Mouse (Mus musculus) CH12.LX (cell line): ENCODE data around the gene Hs3st3a1. TPM values are rescaled to one million over a fixed set of nuclear protein-coding genes. Genes with fewer than 3 reads are reported as not detected.

Experiments used
- DNase-seq: peaks from one replicate; pipeline ENCODE4 v3.0.0-alpha.2; 2013; ENCODE audit errors: extremely low read depth
- H3K27ac ChIP-seq: 2 replicates; pipeline ENCODE4 v1.5.1; 2012; ENCODE audit warnings: low read depth, mild to moderate bottlenecking, control low read depth, moderate library complexity; ENCODE audit not compliant: insufficient read depth
- H3K27me3 ChIP-seq: replicated peaks from 2 replicates; pipeline ENCODE3; 2012; ENCODE audit warnings: inconsistent platforms
- H3K36me3 ChIP-seq, 2 experiments: replicated peaks in 1 of 2; 2 replicates each; pipeline versions ENCODE3 to v1.6.1; 2012; ENCODE audit warnings: inconsistent platforms in 1 of 2, low read length in 1 of 2, mild to moderate bottlenecking in 1 of 2, mixed read lengths in 1 of 2, moderate library complexity in 1 of 2; ENCODE audit not compliant: control insufficient read depth in 1 of 2, insufficient read depth in 1 of 2
- H3K4me1 ChIP-seq, 2 experiments: 2 replicates each; pipeline ENCODE4 v1.6.1; 2012; ENCODE audit warnings: inconsistent platforms in 1 of 2, moderate library complexity in 1 of 2; ENCODE audit not compliant: insufficient read depth in 2 of 2, control insufficient read depth in 1 of 2
- H3K4me2 ChIP-seq: 2 replicates; pipeline ENCODE4 v1.6.1; 2012; ENCODE audit warnings: low read depth, mild to moderate bottlenecking, control low read depth; ENCODE audit not compliant: poor library complexity, insufficient read depth, severe bottlenecking
- H3K4me3 ChIP-seq, 3 experiments: fragments of 150-350 bp in 1 of 3; sonication (generic) in 1 of 3; replicated peaks in 1 of 3; 2 replicates each; pipeline versions ENCODE3 to v1.5.1; 2011 to 2012; ENCODE audit warnings: low read depth in 2 of 3, low read length in 2 of 3, mild to moderate bottlenecking in 2 of 3, moderate library complexity in 2 of 3, control low read depth in 1 of 3, improper control_type of control experiment in 1 of 3, inconsistent platforms in 1 of 3, mixed read lengths in 1 of 3; ENCODE audit not compliant: poor library complexity in 1 of 3
- H3K79me2 ChIP-seq: replicated peaks from 2 replicates; pipeline ENCODE4 v1.6.1; 2012; ENCODE audit warnings: mild to moderate bottlenecking, moderate library complexity; ENCODE audit not compliant: control insufficient read depth, poor library complexity, insufficient read depth, severe bottlenecking; ENCODE audit errors: extremely low read depth
- H3K9ac ChIP-seq: 2 replicates; pipeline ENCODE4 v1.6.1; 2012; ENCODE audit warnings: low read depth, mild to moderate bottlenecking, control low read depth, moderate library complexity; ENCODE audit not compliant: insufficient read depth
- H3K9me3 ChIP-seq: replicated peaks from 2 replicates; pipeline ENCODE3; 2012; ENCODE audit warnings: low read length, inconsistent platforms, mixed read lengths
- E2F4 ChIP-seq: IDR thresholded peaks from 2 replicates; pipeline ENCODE4 v1.6.1; 2011; ENCODE audit warnings: low read depth, low read length, improper control_type of control experiment; ENCODE audit not compliant: insufficient replicate concordance
- ELF1 ChIP-seq: IDR thresholded peaks from 2 replicates; pipeline ENCODE4 v1.6.1; 2014; ENCODE audit warnings: low read depth, mild to moderate bottlenecking, inconsistent platforms, low read length, improper control_type of control experiment
- EP300 ChIP-seq: IDR thresholded peaks from 2 replicates; pipeline ENCODE4 v1.6.1; 2011; ENCODE audit warnings: low read length, improper control_type of control experiment
- JUN ChIP-seq: IDR thresholded peaks from 2 replicates; pipeline ENCODE4 v1.6.1; 2011; ENCODE audit warnings: low read depth, mild to moderate bottlenecking, low read length, improper control_type of control experiment, moderate library complexity; ENCODE audit not compliant: insufficient read depth
- MAFK ChIP-seq: IDR thresholded peaks from 2 replicates; pipeline ENCODE4 v1.6.1; 2011; ENCODE audit warnings: low read length, improper control_type of control experiment; ENCODE audit not compliant: insufficient replicate concordance
- MEF2A ChIP-seq: IDR thresholded peaks from 2 replicates; pipeline ENCODE4 v1.6.1; 2014; ENCODE audit warnings: low read depth, mild to moderate bottlenecking, inconsistent platforms, low read length, improper control_type of control experiment, borderline replicate concordance
- MXI1 ChIP-seq: IDR thresholded peaks from 2 replicates; pipeline ENCODE4 v1.6.1; 2011; ENCODE audit warnings: mild to moderate bottlenecking, low read depth, low read length, improper control_type of control experiment
- MYC ChIP-seq: IDR thresholded peaks from 2 replicates; pipeline ENCODE4 v1.6.1; 2011; ENCODE audit warnings: low read depth, mild to moderate bottlenecking, improper control_type of control experiment, low read length
- NELFE ChIP-seq: IDR thresholded peaks from 2 replicates; pipeline ENCODE4 v1.6.1; 2011; ENCODE audit warnings: low read depth, low read length, improper control_type of control experiment
- PAX5 ChIP-seq: IDR thresholded peaks from 2 replicates; pipeline ENCODE4 v1.6.1; 2012; ENCODE audit warnings: low read length, inconsistent platforms, mixed read lengths
- POLR2AphosphoS2 ChIP-seq: IDR thresholded peaks from 2 replicates; pipeline ENCODE4 v1.6.1; 2011; ENCODE audit warnings: low read depth, low read length, improper control_type of control experiment
- RAD21 ChIP-seq: IDR thresholded peaks from 2 replicates; pipeline ENCODE4 v1.6.1; 2011; ENCODE audit warnings: low read depth, mild to moderate bottlenecking, low read length, improper control_type of control experiment, moderate library complexity
- RCOR1 ChIP-seq: conservative IDR thresholded peaks from 2 replicates; pipeline ENCODE4 v1.6.1; 2012; ENCODE audit warnings: low read depth, mild to moderate bottlenecking, inconsistent platforms, low read length, improper control_type of control experiment
- SIN3A ChIP-seq: IDR thresholded peaks from 2 replicates; pipeline ENCODE4 v1.6.1; 2012; ENCODE audit warnings: low read length, improper control_type of control experiment, inconsistent platforms
- TBP ChIP-seq: conservative IDR thresholded peaks from 2 replicates; pipeline ENCODE4 v1.6.1; 2011; ENCODE audit warnings: low read depth, low read length, improper control_type of control experiment
- UBTF ChIP-seq: IDR thresholded peaks from 2 replicates; pipeline ENCODE4 v1.6.1; 2012; ENCODE audit warnings: low read depth, mild to moderate bottlenecking, inconsistent platforms, low read length, improper control_type of control experiment, moderate library complexity
- USF2 ChIP-seq: conservative IDR thresholded peaks from 2 replicates; pipeline ENCODE4 v1.6.1; 2011; ENCODE audit warnings: low read depth, low read length, improper control_type of control experiment
- ZKSCAN1 ChIP-seq: IDR thresholded peaks from 2 replicates; pipeline ENCODE4 v1.6.1; 2012; ENCODE audit warnings: low read depth, inconsistent platforms, low read length, improper control_type of control experiment, borderline replicate concordance
- ZMIZ1 ChIP-seq: IDR thresholded peaks from 2 replicates; pipeline ENCODE4 v1.6.1; 2012; ENCODE audit warnings: low read depth, mild to moderate bottlenecking, inconsistent platforms, low read length, improper control_type of control experiment
- ZNF384 ChIP-seq: IDR thresholded peaks from 2 replicates; pipeline ENCODE4 v1.6.1; 2012; ENCODE audit warnings: low read depth, low read length, improper control_type of control experiment, inconsistent platforms
- dilution Hi-C: fragments of 300-500 bp; cut with MboI; formaldehyde crosslinking; loops from 2 replicates; pipeline ENCODE4 v1.14.3; 2020; ENCODE audit warnings: low sequenced_read_pairs; ENCODE audit not compliant: extremely low pct_unique_long_range_greater_than_20kb, extremely low pct_ligation_motif_present
- in situ Hi-C: fragments of 300-500 bp; cut with MboI; formaldehyde crosslinking; loops from 3 replicates; pipeline ENCODE4 v1.14.3; 2019; ENCODE audit warnings: low sequenced_read_pairs, low pct_ligation_motif_present, low pct_unique_long_range_greater_than_20kb, mixed read lengths
- polyA plus RNA-seq: library from polyadenylated mRNA; unstranded; fragments of >175 nt; gene quantifications from 2 replicates; pipeline ENCODE4 v1.2.1, GENCODE M21; 2012; ENCODE audit warnings: low read depth; ENCODE audit not compliant: insufficient read length
- total RNA-seq, 2 experiments: library from RNA; depleted of rRNA; stranded (reverse); fragments of 300-350 nt in 1 of 2; fragments of >200 nt in 1 of 2; gene quantifications; 2 replicates each; pipeline ENCODE4 v1.2.3; 2012 to 2014

Gene Hs3st3a1
- total and polyA plus RNA-seq, 3 experiments: not detected

DNA sequence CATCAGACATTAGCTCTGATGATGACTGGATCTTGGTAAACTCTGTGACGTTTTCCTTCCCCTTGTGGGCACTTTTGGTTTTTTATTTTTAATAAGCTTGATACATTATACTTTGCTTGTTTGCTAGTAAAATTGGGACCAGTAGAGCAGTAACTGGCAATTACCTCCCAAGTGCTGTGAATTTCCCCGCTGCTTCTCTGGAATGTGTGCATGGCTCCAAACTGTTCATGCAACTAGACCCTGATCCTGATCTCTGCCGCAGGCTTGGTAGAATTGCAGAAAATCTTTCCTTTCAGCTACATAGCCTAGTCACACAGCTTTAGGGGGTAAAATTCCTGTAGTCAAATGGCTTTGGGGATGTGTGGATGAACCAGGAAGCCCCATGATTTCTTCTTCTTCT, 38.5 kb downstream of the Hs3st3a1 start:
- TF ChIP-seq ELF1 (no peak), MXI1 (no peak), TBP (no peak), UBTF (no peak), MEF2A (no peak), EP300 (no peak), SIN3A (no peak), ZKSCAN1 (no peak), RAD21 (no peak), ZMIZ1 (no peak), MYC (no peak), E2F4 (no peak), JUN (no peak), MAFK (no peak), PAX5 (no peak)
- Histone ChIP-seq H3K9me3 (no peaks in the 10 kb centered on the region), H3K27me3 (no peaks in the 10 kb centered on the region), H3K4me3 (no peak overlapping the region), H3K27ac (no peak overlapping the region), H3K4me2 (no peak overlapping the region), H3K36me3 (no peaks in the 10 kb centered on the region), H3K9ac (no peak overlapping the region), H3K79me2 (no peaks in the 10 kb centered on the region), H3K4me1 (peaks cover 0 to 1% of the 10 kb centered on the region in 2 experiments; a peak in 2 of 4 replicates)
- dilution Hi-C loops (no loop called here), in situ Hi-C loops (no loop called here)
- no peak for DNase-seq

DNA sequence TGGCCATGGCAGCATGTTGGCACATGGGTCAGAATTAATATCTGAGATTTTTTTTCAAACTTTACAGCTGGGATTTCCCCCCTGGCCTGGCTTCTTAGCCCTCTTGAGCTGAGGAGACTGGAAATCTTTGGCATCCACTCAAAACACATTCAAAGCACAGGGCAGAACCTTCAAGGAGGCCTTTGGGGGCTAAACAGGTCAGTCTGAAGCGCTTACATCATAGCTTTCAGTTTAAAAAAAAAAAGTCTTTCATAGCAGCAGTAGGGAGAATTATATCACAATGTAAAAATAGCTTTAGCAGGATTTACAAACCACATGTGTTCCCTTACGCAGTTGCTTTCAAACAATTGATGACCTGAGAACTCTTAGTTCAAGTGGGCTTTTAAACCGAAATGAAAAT, 46.3 kb downstream of the Hs3st3a1 start:
- H3K9me3 ChIP-seq: no peaks in the 10 kb centered on the region
- in situ Hi-C loops: loop anchor here (25.0 kb wide), 1 partner anchor 231 kb away; no protein-coding TSS in a partner anchor
- H3K4me2 ChIP-seq: no peak overlapping the region; the same call in 1 of the 2 replicates
- no peaks in the 10 kb centered on the region for H3K36me3 ChIP-seq
- H3K27ac ChIP-seq: no peak overlapping the region
- dilution Hi-C loops: no loop called here
- no peaks in the 10 kb centered on the region for H3K4me1 ChIP-seq
- H3K27me3 ChIP-seq: no peaks in the 10 kb centered on the region
- no peak overlapping the region for H3K4me3 ChIP-seq
- no peaks in the 10 kb centered on the region for H3K79me2 ChIP-seq
- no peak for DNase-seq
- TF ChIP-seq MEF2A (peak; percentile 74), ZNF384 (peak; percentile 62; the same call in 1 of the 2 replicates), E2F4 (no peak), NELFE (no peak), USF2 (no peak), POLR2AphosphoS2 (no peak), RCOR1 (no peak)
- H3K9ac ChIP-seq: no peak overlapping the region
